Mouse (Mus musculus) CD4-positive, CD25-positive, alpha-beta regulatory T cell, adult 9 weeks (primary cell): ENCODE data around the gene Utf1. TPM values are rescaled to one million over a fixed set of nuclear protein-coding genes. Genes with fewer than 3 reads are reported as not detected.

Source experiments
- polyA plus RNA-seq: library from polyadenylated mRNA; unstranded; fragments of 100-300 nt; shearing (Covaris generic); gene quantifications from one replicate; pipeline ENCODE4 v1.2.1, GENCODE M21; 2017

Gene Utf1
- polyA plus RNA-seq = 2.8 TPM

DNA sequence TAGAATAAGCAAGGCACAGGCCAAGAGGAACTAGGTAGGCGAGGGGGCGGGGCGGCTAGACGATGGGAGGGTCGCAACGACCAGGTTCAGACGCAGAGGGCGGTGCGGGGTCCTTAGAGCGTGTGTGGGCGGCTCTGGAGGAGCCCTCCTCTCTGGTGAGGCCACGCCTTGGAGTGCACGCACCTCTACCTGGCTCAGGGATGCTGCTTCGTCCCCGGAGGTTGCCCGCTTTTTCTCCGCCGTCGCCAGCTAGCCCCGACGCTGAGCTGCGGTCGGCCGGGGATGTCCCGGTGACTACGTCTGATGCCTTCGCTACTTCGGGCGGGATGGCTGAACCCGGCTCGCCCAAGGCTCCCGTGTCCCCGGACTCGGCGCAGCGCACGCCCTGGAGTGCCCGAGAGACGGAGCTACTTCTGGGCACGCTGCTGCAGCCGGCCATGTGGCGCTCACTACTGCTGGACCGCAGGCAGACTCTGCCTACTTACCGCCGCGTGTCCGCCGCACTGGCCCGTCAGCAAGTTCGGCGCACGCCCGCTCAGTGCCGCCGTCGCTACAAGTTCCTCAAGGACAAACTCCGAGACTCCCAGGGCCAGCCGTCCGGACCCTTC is at the start of gene Utf1:
Gene Utf1 (plus strand): TSS at position 116 of the 608 bp plus-strand sequence.

DNA sequence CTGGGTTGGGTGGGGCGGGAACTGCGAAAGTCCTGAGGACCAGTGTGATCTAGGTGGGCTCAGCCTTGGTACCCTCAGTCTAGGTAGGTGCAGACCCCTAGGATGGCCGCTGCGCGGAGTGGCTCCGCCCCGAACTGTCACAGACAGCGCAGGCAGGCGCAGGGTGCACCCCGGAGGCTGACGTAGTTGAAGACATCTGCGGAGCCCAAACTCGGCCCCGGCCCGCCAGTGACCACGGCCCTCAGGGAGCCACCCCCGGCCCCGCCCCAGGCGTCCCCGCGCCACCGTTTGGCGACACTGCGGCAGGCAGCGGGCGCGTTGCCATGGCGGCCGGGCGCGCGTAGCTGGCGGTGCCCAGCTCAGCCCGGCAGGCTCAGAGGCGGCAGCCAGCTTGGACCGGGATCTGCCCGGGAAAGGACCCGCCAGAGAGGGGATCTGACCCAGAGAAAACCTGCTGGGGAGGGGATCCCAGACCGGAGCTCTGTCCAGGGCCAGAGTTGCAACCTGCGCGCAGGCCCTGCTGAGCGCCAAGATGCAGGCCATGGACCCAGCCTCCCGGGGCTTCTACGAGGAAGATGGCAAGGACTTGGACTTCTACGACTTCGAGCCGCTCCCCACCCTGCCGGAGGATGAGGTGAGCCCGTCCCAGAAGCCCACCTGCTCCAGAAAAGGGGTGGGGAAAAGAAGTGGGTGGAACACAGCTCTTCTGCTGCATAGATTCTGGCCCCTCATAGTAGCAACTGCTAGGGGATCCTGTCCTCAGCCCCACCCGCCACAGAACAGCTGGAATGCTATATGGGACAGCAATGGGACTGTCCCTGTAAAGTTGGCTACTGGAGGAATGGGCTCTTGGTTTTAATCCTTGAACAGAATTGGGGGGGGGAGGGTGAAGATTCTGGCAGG is 48.7 kb upstream of the Utf1 start, which contains the start of gene Kndc1:
Gene Kndc1 (plus strand): TSS at position 42 of the 903 bp plus-strand sequence.

DNA sequence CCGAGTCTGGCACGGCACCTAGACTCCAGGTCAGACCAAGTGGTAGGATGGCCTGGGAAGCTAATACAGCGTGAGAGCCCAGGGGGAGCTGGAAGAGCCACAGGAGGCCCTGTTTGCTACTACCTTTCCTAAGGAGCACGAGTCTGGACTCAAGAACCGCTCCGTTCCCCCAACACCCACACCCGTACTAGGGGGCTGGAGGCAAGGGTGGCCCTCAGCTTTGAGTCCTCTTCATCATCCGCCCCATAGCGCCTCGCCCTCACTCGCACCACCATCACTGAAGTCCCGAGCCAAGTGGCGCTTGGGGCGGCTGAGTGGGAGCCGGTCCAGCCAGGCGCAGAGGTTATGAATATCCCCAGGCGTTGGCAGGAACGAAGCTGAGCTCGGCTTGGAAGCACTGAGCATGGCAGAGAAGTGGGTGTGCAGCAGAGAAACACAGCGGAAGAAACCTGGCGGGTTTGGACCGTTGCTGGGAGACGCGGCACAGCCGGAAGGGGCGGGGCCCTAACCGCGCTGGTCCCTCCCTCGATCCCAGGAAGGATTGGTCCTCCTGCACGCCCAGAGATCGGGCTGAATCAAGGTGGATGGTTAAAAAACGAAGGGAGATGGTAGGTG is 34.8 kb downstream of the Utf1 start, which contains the start of gene 6430531B16Rik:
Gene 6430531B16Rik (minus strand): TSS at position 478 of the 615 bp plus-strand sequence.

DNA sequence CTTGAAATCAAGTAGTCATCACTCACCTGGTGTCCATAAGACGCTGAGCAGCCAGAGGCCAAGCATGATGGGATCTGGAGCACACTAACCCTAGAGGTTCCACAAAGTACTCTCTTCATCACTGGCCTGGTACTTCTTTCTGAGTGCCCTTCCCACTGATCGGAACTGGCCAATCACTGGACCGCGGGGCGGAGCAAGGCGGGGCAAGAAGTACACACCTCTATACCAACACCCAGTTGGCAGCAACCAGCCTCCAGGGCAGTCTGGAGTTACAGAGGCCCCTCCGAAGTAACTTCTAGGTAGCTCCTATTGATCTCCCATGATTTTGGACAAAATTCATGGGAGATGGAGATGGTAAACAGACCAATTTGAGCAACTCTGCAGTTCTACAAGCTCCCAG is 48.8 kb downstream of the Utf1 start, which contains the start of gene Adam8:
Gene Adam8 (minus strand): TSS at position 157 of the 400 bp plus-strand sequence.

Other genes starting within 250 kb of the Utf1 start
- not detected for gene Adgra1, start 109.6 kb upstream of the Utf1 start, polyA plus RNA-seq
- gene Kndc1, start 49.1 kb upstream of the Utf1 start, polyA plus RNA-seq = 0.48 TPM
- gene 6430531B16Rik, start 35.0 kb downstream of the Utf1 start, polyA plus RNA-seq = 0.66 TPM
- gene Adam8, start 48.8 kb downstream of the Utf1 start, polyA plus RNA-seq = 14.4 TPM
- gene Zfp511, start 92.6 kb downstream of the Utf1 start, polyA plus RNA-seq = 51.3 TPM
- 45.6 TPM for gene Tubgcp2, start 92.9 kb downstream of the Utf1 start, polyA plus RNA-seq
- gene Msx3, start 105.3 kb downstream of the Utf1 start, polyA plus RNA-seq = not detected
- not detected for gene Caly, start 138.8 kb downstream of the Utf1 start, polyA plus RNA-seq
- gene Prap1, start 149.6 kb downstream of the Utf1 start, polyA plus RNA-seq = not detected
- 14.9 TPM for gene Fuom, start 158.7 kb downstream of the Utf1 start, polyA plus RNA-seq
- gene Paox, start 172.0 kb downstream of the Utf1 start, polyA plus RNA-seq = 2.4 TPM
- 70.5 TPM for gene Echs1, start 172.7 kb downstream of the Utf1 start, polyA plus RNA-seq
- gene Mtg1, start 193.8 kb downstream of the Utf1 start, polyA plus RNA-seq = 45.8 TPM
- not detected for gene Sprn, start 211.1 kb downstream of the Utf1 start, polyA plus RNA-seq
- not detected for gene Olfr522, start 221.0 kb downstream of the Utf1 start, polyA plus RNA-seq
- gene Olfr523, start 229.4 kb downstream of the Utf1 start, polyA plus RNA-seq = not detected